Mouse (Mus musculus): Measurements from ENCODE around the gene Lima1. TPM values are rescaled to one million over a fixed set of nuclear protein-coding genes. Genes with fewer than 3 reads are reported as not detected.
"Not testable (repeated sequence)": the region's sequence is repeated elsewhere in the genome, so short reads cannot be mapped to it uniquely, and the experiment has no call there.

Gene Lima1
- total RNA-seq (2021): 10 to 100 TPM; 42.1 to 43.0 TPM
- long read RNA-seq, experiment 1, full-length matches to known transcripts: 10 of 13 reads
- long read RNA-seq, experiment 1, partial matches to known transcripts: 2 of 13 reads
- long read RNA-seq, experiment 1, other reads (novel, unspliced or antisense): 1 of 13 reads
- long read RNA-seq, experiment 2, full-length matches to known transcripts: 6 of 7 reads
- long read RNA-seq, experiment 2, partial matches to known transcripts: 0 of 7 reads
- long read RNA-seq, experiment 2, other reads (novel, unspliced or antisense): 1 of 7 reads

GRCm38 (mm10) chr15:99875334-99875869 is at the start of gene Lima1:
Lima1 (minus strand) TSS chr15:99875456.
- peak; percentile 90 to 95 for DNase-seq

GRCm38 (mm10) chr15:99919601-99920158 is 44.4 kb upstream of the Lima1 start:
- no peak for DNase-seq

- DNase-seq: no peak
Observed at GRCm38 (mm10) chr15:99917264-99917663, 42.0 kb upstream of the Lima1 start.

GRCm38 (mm10) chr15:99914613-99915012 is 39.4 kb upstream of the Lima1 start:
- no peak for DNase-seq

GRCm38 (mm10) chr15:99911785-99912184 is 36.5 kb upstream of the Lima1 start:
- no peak for DNase-seq

GRCm38 (mm10) chr15:99909339-99909996 is 34.2 kb upstream of the Lima1 start:
- DNase-seq: peak in 1 of 2 experiments; percentile 37

- DNase-seq: no peak
Observed at GRCm38 (mm10) chr15:99907514-99907913, 32.3 kb upstream of the Lima1 start.

GRCm38 (mm10) chr15:99907041-99907440 is 31.8 kb upstream of the Lima1 start:
- DNase-seq: no peak

GRCm38 (mm10) chr15:99904841-99905240 is 29.6 kb upstream of the Lima1 start:
- no peak for DNase-seq

GRCm38 (mm10) chr15:99904333-99904732 is 29.1 kb upstream of the Lima1 start:
- DNase-seq: peak; percentile 85

GRCm38 (mm10) chr15:99903227-99903626 is 28.0 kb upstream of the Lima1 start:
- DNase-seq: no peak

- DNase-seq: no peak
Observed at GRCm38 (mm10) chr15:99902786-99903185, 27.5 kb upstream of the Lima1 start.

GRCm38 (mm10) chr15:99896621-99897020 is 21.4 kb upstream of the Lima1 start:
- no peak for DNase-seq

GRCm38 (mm10) chr15:99891355-99891754 is 16.1 kb upstream of the Lima1 start:
- DNase-seq: no peak

- DNase-seq: peak in 1 of 2 experiments; percentile 22
Observed at GRCm38 (mm10) chr15:99890412-99891236, 15.4 kb upstream of the Lima1 start.

- DNase-seq: no peak
Observed at GRCm38 (mm10) chr15:99889275-99889874, 14.1 kb upstream of the Lima1 start.

GRCm38 (mm10) chr15:99887130-99887529 is 11.9 kb upstream of the Lima1 start:
- DNase-seq: not testable (repeated sequence)

- no peak for DNase-seq
Observed at GRCm38 (mm10) chr15:99884038-99884437, 8.8 kb upstream of the Lima1 start.

- DNase-seq: peak in 1 of 2 experiments; percentile 32
Observed at GRCm38 (mm10) chr15:99878541-99878940, 3.3 kb upstream of the Lima1 start.

GRCm38 (mm10) chr15:99874612-99875333 is 483 bp downstream of the Lima1 start:
- peak in 1 of 2 experiments; percentile 20 for DNase-seq

- DNase-seq: no peak
Observed at GRCm38 (mm10) chr15:99872543-99872942, 2.7 kb downstream of the Lima1 start.

Data from adrenal gland, postnatal 36 days (tissue).